Mouse (Mus musculus): ENCODE measurements around the gene Nebl.
"Not testable (repeated sequence)": the region's sequence is repeated elsewhere in the genome, so short reads cannot be mapped to it uniquely, and the experiment has no call there.

The Nebl gene

GRCm38 (mm10) chr2:17390513-17391200, 340.6 kb downstream of the Nebl start:
- DNase-seq, result no peak

DNA sequence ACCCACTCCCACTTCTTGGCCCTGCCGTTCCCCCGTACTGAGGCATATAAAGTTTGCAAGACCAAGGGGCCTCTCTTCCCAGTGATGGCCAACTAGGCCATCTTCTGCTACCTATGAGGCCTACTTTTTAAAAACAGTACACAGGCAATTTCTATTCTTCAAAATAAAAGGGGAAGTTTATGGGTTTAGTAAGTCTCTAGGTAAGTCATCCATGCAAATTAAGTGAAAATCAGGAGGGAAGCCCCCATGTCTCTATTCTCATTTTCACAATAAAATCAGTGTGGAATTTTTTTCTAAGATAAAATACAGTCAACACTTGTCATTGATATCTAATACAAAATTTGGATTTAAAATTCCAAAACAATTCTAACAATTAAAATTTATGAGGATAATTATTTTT, 341.4 kb downstream of the Nebl start:
- DNase-seq, result no peak

DNA sequence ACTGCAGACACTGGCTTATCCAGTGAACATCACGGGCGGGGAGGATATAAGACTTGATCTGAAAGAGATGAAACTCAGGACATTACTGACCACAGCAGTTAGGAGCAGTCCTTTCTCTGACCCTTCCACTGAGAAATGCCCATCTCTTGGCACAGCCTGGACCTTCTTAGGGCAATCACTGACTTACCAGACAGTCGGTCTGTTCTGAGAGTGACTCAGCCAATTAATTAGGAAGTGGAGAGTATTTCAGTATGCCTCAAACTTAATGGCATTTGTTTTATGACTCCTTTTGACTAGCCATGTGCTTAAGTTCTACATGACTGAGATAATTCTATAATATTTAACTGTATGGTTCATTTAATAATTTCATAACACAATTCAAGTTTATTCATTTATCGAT, 341.9 kb downstream of the Nebl start:
- DNase-seq, result no peak

DNA sequence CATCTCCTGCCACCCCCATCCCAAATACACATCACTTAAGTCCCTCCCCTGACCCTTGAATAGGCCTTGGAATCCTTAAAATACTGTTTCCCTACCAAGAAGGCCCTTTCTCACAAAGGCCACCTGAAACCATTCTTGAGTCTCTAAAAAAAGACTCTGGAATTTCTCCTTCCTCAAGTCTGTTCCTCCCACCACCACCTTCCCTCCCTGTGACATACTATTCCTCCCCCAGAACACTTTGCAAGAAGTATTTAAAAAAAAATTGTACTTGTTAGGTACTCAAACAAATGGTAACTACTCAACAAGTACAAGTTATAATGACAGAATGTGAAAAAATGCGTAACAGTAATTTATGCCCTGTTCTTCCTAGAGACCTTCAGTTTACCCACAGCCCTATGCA, 349.0 kb downstream of the Nebl start:
- DNase-seq, result no peak

- no peak for DNase-seq
Observed at GRCm38 (mm10) chr2:17375916-17376315, 355.3 kb downstream of the Nebl start.

DNA sequence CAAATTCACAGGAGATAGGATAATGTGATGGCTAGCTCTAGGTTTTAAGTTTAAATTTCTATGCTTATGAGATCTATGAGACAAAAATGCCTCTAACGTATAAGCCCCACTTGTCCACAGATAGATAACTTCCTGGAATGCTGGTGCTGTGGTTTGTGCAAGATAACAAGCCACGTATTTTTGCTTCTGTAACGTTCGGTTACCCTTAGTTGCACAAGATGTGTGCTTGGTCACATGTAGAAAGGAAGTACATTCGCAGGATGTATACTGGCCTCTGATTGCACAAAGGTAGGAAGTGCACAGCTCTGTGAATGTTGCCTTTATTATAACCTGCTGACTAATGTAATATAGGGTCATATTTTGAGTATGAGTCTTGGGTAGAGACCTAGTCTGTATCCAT, 365.6 kb downstream of the Nebl start:
- DNase-seq, result no peak

DNA sequence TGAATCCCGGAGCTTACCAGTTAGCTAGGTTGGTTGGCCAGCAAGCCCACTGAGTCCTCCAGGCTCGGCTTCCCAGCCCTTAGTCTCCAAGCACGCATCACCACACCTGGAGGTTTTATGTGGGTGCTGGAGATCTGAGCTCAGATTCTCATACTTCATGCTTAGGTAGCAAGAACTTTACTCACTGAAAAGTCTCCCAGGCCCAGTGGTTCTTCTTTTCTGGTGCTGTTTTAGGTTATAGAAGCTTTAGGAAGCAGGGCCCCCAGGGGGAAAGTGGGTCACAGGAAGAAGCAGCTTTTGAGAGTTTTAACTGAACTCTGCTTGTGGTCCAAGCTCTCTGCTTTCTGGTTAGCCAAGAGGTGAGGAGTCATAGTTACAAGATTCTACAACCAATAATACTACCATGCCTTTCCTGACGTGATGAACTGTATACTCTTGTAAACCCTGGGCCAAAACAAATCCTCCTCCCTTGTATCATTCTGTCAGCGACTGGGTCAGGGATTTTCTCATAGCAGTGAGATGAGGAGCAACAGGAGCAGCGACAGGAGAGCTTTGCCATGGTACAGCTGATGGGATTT, 366.2 kb downstream of the Nebl start:
- DNase-seq, result no peak

- no peak for DNase-seq
Observed at GRCm38 (mm10) chr2:17363337-17364216, 367.7 kb downstream of the Nebl start.

- no peak for DNase-seq
Observed at GRCm38 (mm10) chr2:17362181-17362580, 369.1 kb downstream of the Nebl start.

GRCm38 (mm10) chr2:17344643-17345042, 386.6 kb downstream of the Nebl start:
- no peak for DNase-seq

GRCm38 (mm10) chr2:17335451-17335850, 395.8 kb downstream of the Nebl start:
- no peak for DNase-seq

DNA sequence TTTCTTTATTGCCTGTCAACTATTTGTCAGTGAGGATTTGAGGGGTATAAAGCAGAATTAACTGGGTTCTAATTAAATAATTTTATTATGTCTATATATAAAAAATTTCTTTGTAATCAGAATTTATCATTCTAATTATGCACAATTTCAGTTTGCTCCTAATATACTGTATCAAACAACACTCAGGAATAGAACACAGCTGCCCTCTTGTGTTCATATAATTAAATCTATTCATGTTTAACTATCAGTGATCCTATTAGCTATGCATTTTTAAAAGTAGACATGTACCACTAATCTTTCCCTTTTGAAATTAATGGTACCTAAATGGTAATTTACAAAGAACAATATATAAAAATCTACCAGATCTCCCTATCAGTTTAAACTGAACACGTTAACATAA, 404.7 kb downstream of the Nebl start:
- no peak for DNase-seq

DNA sequence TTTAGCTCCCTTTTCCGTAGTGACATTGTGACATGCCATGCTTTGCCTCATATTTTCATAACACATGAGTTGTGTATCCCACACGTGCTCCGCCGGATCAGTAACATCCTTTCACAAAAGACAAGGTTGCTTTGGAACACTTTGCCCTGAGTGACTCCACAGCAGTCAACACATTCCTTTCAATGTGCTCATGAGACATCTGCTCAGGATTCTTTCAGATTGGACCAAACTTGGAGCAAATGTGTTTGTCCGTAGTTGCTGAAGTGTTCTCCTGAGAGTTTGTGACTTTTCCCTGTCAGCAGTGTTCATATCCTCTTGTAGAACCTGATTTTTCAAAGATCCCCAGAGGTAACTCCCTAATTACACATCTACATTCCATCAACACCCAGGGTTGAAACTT, 414.4 kb downstream of the Nebl start:
- DNase-seq, result no peak

GRCm38 (mm10) chr2:17301379-17301778, 429.9 kb downstream of the Nebl start:
- no peak for DNase-seq

GRCm38 (mm10) chr2:17297496-17297895, 433.8 kb downstream of the Nebl start:
- no peak for DNase-seq

- not testable (repeated sequence) for DNase-seq
Observed at GRCm38 (mm10) chr2:17295257-17295656, 436.0 kb downstream of the Nebl start.
